Mouse (Mus musculus) heart, adult 2 months (tissue): ENCODE data around the gene Rpa1.

Experiments used
- EP300 ChIP-seq: fragments of 200-500 bp; IDR thresholded peaks from 2 replicates; pipeline ENCODE4 v1.6.1; 2011; ENCODE audit warnings: low read depth, low read length, control low read depth; ENCODE audit not compliant: insufficient read depth
- POLR2A ChIP-seq: fragments of 200-500 bp; IDR thresholded peaks from 2 replicates; pipeline ENCODE4 v1.6.1; 2011; ENCODE audit warnings: mild to moderate bottlenecking, low read depth, low read length, control low read depth; ENCODE audit not compliant: insufficient read depth

DNA sequence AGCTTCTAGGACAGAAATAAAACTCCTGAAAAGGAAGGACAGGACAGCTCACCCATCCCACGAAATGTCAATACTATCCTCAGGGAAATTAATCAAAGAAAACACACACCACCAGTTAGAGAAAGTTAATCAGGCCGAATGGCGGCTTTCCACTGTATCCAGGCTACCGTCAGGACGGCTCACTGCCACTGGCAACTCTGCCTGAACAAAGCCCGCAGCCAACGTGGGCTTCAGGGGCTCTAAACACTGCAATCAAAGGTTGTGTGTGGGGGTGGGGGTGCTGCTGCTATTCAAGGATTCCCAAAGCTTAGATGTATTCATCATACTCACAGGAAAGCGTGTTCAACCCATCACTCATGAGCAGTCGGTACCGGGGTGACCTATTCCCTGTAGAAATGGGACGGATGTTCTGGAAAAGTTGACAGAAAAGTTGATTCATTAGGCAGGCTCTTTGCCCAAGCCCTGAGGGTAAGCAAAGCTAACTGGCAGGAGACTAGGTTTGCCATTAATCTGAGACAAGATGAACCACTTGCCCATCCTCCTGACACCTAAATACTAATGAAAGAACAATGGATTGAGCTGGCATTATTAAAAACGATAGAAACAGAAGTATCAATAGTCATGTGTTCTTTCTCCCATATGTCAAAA lies 7.3 kb downstream of the Rpa1 start:
- TF ChIP-seq POLR2A (no peak), EP300 (no peak)
